Mouse (Mus musculus) ovary, postnatal 14 days (tissue): ENCODE results near the gene Man1c1.

Experiments
- DNase-seq: peaks from one replicate; pipeline ENCODE4 v3.0.0; 2022; ENCODE audit warnings: low spot score

Man1c1 gene

DNA sequence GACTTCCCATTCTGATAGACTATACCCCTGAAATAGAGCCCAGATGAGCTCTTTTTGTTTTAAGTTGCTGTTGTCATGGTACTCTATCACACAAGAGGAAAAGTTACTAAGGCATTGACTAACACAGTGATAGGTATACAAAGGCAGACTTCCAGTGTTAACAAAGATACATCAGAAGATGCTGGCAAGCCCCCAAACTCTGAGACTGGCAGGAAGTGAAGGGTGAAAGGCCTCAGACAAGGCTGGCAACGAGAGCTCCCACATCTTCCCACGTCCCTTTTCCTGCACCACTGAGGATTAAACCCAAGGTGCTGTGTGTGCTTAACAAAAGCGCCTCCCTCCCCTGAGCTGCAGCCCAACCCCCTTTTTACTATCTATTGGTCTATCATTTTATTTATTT, 19.2 kb upstream of the Man1c1 start:
- no peak for DNase-seq

DNA sequence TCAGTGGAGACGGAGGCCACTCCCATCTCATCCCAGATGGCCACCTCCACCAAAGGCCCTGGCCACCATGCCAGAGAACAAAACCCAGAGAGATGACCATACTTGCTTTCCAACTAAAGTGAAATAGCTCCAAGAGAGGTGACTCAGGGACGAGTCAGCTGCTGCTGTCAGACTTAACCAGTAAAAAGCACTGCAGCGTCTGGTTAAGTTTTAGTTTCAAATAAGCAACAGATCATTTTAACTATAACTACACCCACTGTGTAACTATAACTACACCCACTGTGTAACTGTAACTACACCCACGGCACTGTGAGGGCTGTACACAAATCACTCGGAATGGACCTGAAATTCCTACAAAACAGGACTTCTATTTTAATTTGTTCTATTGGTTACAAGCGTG, 17.0 kb upstream of the Man1c1 start:
- DNase-seq, result no peak

DNA sequence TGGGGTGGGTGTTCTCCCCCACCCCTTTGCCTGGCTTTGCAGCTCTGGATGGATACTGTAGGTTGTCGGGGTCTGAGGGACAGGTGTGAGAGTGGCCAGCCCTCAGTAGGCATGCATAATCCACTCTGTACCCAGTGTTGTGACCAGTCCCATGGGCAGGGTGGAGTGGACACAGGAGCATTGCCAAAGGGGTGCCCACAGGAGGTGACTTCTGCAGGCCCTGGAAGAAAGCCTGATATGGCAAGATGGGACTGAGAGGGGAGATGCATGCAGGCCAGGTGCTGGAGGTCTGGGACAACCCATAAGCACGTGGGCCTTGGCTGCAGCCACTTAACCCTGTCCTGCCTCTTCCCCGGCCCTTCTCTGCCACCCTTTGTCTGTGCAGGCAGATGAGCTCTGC, 16.3 kb upstream of the Man1c1 start:
- DNase-seq, result no peak

DNA sequence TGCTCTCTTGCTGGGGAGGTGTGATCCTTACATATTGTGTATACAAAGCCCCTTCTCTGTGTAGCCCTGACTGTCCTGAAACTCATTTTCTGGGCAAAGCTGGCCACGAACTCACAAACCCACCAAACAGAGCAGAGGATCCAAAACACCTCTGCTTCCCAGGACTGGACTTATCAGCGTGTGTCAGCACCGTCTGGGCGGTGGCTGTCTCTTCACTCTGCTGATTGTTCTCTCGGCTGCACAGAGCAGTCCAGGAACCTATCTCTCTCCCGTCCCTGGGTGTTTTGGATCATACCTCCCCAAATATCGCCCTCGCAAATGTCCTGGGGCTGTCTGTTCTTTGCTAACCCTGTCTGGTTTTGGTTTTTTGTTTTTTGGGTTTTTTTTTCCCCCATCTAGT, 15.4 kb upstream of the Man1c1 start:
- DNase-seq, result no peak

DNA sequence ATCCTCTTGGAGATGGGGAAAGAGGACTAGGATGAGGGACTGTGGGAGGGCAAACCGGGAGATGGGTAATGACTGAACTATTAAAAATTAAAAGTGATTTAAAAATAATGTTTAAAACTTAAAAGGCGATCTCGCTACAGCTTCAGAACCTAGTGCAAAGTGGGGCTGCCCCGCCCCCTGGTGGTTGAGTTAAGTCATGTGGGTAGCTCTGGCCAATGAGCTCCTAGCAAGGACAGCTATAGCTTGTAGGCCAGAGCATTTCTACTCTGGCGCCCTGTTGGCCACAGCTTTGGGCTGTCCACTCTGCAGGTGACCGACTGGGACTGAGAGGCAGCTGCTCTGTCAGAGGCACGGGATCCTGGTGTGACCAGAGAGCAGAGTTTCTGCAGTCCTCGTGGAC, 9.8 kb upstream of the Man1c1 start:
- DNase-seq, result peak; percentile 77

DNA sequence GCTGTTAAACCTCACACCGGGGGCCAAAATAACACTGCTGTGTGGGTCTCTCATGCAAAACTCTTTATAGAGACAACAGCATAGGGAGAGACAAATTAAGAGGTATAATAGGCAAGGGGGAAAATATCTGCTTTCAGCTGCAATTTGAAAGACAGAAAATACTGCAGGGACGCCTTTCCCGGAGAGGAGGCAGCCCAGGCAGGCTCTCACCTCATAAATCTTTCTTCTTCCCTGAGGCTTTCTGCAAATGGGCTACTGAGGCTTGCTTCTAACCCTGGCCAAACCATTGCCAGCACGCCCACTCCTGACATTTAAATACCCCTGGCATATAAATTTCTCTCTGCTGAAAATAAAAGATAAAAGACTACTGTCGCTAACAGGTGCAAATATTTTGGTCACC, 1.2 kb upstream of the Man1c1 start:
- DNase-seq, result no peak

DNA sequence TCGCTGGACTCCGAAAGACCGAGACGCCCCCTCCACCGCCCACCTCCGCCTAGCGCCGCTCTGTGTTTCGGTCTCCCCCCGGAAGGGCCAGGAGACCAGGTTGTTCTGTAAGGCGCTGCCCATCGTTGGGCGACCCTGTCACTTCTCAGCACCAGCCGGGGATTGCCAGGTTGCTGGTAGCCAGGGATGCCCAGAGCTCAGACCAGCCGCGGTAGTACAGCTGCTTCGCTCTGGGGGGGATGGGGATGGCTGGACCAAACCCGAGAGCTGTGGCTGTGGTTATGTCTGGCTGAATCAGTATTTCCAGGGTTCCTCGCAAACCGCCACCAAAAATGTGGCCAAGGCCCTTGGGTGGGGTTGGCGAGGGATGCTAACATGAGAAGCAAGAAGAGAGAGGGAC, 500 bp upstream of the Man1c1 start:
- no peak for DNase-seq

DNA sequence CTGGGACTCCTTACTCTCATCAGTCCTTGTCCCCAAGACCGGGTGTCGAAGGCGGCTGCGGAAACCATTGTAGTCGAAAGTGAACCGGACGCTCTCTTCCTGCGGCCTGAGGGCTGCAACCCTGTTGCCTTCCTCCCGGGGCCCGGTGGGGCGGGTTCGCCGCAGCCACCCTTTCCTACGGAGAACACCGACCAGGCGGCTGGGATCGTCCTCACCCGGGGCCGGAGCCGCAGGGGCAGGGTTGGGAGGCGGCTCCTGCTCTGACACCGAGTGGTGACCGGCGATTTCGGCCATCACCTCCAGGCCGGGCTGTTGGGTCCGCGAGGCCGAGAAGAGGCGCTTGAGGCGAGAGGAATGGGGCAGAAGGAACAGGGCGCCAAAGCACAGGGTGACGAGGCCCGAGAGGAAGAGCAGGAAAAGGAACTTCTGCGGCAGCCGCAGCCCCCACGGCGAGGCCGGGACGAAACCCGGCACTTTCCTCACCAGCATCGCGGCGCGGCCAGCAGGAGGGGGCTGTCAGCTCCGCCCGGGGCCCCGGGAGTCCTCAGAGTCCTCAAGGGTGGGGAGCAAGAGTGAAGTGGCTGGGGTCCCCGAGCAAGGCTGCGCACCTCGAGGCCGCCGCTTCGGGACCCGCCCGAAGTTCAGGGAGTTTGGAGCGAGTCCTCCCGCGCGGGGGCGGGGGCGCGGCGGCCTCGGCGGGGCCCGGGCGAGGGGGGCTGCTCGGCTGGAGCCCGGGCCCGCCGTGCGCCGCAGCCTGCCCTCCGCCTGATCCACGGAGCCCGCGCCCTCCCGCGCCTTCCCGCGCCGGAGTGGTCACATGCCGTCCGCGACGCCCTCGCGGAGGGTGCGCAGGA, 882 bp downstream of the Man1c1 start:
- DNase-seq, result peak; percentile 22

DNA sequence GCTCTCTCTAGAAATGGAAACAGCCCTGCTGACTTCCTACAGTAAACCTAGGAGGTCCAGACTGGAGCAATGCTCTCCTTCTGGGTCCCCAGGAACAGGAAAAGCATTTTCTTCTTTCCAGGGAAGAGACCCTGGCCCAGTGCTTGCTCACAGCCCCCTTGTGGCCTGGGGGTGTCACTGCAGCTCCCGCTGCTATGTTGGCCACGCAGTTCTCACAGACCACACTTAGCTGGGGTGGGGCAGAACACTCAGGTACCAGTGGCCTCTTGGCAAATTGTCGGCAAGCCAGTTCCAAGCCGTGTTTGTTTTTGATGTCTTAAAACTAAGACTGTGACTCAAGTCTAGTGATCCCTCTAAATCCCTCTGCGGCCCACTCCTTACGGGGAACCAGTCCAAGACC, 2.2 kb downstream of the Man1c1 start:
- peak; percentile 62 for DNase-seq

DNA sequence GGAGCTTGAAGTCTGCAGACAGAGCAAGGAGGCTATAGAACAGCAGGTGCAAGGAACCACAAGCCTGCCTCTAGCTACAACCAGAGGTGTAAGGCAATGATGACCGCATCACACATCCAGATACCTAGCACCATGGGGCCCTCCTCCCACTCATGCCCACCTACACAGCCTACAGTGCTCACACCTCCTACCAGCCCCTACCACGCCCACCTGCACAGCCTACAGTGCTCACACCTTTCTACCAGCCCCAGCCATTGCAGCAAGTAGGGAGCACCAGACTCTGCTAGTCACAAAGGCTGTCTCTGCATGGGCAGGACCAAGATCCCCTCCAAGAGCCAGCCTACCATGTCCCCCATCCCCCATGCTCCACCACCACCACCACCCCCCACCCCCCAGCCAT, 3.2 kb downstream of the Man1c1 start:
- no peak for DNase-seq

DNA sequence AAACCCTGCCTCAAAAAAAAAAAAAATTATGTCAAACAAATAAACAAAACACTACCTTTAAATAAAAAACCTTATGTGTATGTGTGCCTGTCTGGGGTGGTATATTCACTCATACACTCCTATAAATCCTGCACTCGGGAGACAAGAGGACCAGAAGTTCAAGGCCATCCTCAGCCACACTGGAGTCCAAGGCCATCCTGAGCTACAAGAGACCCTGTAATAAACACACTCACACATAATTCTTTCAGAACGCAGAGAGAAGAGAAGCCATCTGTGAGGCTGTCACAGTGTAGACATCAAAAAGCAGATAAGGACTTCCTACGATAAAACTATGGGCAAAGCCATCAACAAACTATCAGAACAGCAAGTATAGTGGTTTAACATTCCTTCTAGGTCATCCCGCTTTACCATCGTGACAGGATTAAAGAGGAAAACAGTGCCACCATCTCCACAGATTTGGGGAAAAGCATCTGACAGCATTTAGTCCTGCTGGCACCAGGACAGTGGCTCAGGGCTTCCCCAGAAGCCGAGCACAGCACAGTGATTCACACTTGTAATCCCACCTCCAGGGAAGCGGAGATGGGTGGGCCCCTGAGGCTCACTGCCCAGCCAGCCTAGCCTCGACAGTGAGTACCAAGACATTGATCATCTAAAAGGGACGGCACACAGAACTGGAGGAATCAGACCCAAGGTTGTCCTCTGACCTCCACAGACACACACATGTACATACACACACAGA, 10.7 kb downstream of the Man1c1 start:
- no peak for DNase-seq

DNA sequence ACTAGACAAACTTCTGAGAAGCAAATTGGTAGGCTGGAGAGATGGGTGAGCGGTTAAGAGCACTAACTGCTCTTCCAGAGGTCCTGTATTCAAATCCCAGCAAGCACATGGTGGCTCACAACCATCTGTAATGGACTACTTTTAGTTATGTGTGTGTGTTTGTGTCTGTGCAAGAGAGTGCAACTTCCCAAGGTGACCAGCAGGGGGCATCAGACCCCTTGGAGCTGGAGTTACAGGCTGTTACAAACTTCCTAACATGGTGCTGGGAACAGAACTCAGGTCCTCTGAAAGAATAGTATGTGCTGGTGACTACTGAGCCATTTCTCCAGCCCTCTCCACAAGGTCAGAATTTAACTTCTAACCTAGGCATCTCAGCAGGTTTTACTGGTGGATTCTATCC, 11.7 kb downstream of the Man1c1 start:
- DNase-seq, result no peak

DNA sequence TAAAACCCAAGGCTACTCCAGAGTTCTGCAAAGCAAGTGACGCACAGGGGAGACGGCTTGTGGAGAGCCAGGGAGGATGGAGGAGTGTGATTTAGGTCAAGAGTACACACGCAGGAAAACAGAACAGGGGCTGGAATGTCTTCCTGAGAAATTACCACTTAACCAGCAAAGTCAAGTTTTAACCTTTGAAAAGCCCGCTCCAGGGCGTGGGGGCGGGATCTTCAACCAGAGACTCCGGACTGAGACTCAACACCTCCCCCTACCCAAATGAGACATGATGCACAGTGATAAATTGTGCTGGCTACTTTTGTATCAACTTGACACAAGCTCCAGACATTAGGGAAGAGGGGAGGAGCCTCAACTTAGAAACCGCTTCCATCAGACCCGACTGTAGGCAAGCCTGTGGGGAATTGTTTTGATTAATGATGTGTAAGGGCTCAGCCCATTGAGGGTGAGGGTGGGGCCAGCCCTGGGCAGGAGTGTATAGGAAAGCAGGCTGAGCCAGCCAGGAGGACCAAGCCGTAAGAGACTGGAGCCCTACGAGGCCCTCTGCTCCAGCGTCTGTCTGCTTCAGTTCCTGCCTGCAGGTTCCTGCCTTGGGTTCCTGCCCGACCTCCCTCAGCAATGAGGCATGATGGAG, 17.9 kb downstream of the Man1c1 start:
- no peak for DNase-seq

DNA sequence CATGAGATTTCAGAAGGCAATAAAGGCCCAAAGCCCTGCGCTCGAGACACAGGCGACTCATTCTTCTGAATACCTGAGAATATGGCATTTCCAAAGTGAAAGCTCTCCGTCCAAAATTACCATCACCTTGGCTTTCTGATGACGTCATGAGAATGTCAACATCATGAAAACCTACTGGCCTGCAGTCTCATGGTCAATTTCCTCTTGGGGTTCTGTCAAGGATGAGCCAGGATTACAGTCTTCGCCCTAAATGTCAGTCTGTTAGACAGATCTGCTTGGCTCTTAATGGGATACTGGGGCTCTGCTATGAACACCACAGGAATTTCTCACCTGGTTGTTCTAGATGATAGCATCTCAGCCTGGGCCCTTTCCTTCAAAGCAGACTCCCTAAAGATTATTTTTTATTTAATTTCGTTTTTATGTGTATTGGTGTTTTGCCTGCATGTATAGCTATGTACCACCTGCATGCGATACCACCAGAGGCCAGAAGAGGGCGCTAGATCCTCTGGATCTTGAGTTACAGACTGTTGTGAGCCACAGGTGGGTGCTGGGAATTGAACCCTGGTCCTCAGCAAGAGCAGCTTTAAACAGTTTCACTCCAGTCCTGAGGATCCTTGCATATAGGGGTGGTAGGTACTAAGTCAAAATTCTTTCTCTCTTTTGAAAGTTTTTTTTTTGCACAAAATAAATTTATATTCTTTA, 19.3 kb downstream of the Man1c1 start:
- no peak for DNase-seq

DNA sequence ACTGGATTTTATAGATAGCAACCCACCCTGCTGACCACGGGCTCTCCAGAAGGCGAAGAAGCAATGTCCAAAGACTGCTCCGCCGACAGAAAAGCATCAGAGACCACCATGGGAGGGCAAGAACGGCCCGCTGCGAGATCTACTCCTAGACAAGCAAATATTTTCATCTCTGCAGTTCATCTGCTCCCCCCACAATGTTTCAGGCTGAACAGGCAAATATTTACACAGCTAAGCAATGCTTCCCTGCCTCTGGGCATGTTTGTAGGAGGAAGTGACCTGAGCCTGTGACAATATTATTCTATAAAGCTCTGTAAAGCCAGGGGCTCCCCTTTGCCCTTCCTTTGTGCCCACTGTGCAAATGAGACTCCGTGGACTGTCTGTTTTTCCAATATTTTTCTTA, 20.2 kb downstream of the Man1c1 start:
- no peak for DNase-seq

DNA sequence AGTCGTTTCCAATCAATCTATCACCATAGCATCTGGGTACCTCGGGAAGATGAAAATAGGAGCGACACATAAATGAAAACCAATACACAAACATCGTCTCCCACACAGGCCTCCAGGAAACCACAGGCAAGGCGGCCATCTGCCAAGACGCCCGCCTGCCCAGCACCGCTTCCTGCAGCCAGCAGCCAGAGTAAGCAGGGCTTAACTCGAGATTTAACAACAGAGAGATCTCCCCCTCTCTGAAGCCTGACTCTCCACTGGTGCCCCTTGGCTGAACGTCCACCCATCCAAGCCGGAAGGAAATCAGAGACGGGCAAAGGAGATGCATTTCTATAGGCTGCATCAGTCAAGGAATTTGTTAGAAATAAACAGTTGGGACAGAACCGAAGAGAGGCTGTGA, 21.1 kb downstream of the Man1c1 start:
- no peak for DNase-seq

DNA sequence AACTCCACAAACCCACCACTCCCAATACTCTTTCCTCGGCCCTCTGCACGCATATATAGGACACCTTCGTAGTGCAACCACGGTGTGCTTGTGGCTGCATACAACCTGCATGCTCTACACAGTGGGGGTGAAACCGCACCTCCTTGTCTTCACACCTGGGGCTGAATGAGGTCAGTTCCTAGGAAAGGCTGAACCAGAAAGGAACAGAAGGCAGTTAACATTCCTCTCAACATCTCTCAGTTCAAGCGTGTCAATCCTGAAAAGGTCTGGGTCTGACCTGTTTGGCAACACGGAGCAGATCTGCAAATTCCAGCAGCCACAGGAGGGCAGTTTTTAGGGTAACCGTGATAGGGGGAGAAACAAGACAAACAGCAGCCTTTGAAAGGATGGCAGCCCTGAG, 21.7 kb downstream of the Man1c1 start:
- DNase-seq, result no peak

DNA sequence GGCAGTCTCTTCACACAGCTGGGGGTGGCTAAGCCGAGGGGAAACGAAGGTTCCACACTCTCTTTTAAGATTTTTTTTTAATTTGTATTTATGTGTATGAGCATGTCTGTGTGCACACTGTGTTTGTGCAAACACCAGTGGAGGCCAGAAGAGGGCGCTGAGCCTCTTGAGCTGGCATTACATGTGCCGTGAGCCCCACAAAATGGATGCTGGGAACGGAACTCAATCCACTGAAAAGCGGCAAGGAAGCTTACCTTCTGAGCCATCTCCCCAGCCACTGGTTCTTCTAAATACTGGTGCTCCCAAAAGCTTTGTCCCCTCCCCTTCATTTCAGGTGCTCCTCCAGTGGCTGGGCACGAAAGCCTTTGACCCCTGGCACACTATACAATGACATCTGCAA, 22.3 kb downstream of the Man1c1 start:
- no peak for DNase-seq

DNA sequence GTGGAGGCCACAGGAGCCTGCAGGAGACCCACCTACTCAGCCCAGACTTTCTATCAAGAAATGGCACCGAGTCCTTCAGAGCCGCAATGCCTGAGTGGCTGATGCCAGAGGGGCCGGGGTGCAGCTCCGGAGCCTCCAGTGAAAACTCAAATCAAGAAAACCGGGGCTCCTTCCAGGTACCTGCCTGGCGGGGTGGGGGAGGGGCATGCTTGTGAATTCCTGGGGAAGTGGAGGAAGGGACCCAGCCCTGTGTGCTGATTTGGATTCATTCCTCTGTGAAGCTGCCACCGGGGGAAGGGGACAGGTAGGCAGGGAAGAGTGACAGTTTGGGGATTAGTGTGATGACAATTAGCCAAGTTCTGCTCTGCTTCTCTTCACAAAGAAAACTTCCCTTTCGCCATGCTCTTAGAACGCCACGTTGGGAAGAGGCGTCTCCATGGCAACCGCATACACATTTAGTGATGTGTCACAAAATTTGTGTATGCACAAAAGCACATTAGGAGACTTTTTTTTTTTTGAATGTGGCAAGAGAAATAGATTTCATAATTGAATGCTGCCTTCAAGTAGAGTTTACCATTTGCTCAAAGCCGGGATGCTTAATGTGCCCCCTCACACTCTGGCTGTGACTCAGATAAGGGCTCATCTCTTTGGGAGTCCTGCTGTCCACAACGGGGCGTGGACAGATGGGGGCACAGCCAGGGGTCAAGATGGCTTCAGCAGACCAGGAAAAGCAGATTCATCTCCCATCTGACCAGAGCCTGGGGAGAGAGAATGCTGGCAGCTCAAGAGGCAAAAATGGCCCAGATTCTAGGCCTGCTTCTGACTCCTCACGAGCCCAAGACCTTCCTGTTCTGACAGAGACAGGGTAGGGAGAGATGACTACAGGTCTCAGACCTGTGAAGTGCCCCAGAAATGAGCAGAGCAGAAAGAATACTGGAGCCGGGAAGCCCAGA, 26.3 kb downstream of the Man1c1 start:
- no peak for DNase-seq

DNA sequence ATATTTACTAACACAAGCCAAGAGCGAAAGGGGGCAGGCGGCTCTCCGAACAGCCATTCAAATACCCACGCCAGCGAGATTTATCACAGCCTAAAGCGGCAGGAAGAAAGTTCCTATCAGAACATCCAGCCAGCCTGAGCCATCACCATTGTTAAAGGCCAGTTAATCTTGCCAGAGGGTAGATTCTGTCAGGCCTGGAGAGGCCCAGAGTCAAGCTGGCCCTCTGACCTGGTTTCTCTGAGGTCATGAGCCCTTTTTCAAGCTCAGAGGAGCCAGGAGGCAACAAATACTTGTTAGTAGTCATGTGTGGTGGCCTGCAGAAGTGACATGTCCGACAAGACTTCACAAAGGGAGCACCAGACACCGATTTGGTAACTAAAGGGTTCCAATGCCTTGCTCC, 28.3 kb downstream of the Man1c1 start:
- DNase-seq, result no peak

DNA sequence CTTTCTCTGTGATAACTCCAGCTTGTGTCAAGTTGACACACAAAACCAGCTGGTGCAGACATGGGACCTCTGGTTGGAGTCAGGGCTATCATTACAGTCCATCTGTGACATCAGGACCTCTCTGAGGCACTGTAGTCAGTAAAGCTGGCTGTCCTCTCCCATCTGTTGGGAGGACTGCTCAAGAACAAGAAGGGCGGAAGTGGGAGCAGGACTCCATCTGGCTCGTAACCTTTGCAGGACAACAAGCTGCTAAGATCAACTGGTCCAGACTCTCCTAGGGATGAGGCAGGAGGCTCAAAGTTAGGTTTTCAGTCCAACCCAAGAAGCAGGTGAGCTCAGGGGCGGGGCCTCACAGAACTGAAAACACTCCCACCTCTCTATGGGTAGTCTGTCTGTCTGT, 29.1 kb downstream of the Man1c1 start:
- DNase-seq, result no peak
